Mouse (Mus musculus) thymus, adult 2 months (tissue): ENCODE data around the gene Grm4. TPM values are rescaled to one million over a fixed set of nuclear protein-coding genes. Genes with fewer than 3 reads are reported as not detected.
"Not testable (repeated sequence)": the region's sequence is repeated elsewhere in the genome, so short reads cannot be mapped to it uniquely, and the experiment has no call there.

Experiments
- DNase-seq: peaks from one replicate; pipeline ENCODE4 v3.0.0; 2021
- H3K27ac ChIP-seq: fragments of 200-500 bp; 2 replicates; pipeline ENCODE4 v1.5.1; 2012; ENCODE audit warnings: low read length, control low read depth; ENCODE audit not compliant: control insufficient read depth, insufficient read depth
- H3K27me3 ChIP-seq: fragments of 200-500 bp; 2 replicates; pipeline ENCODE4 v1.6.1; 2012; ENCODE audit warnings: mild to moderate bottlenecking, low read length, moderate library complexity, mixed read lengths; ENCODE audit not compliant: control insufficient read depth, insufficient read depth
- H3K36me3 ChIP-seq: fragments of 200-500 bp; 2 replicates; pipeline ENCODE4 v1.6.1; 2012; ENCODE audit warnings: mild to moderate bottlenecking, low read length, moderate library complexity; ENCODE audit not compliant: control insufficient read depth, insufficient read depth
- H3K4me1 ChIP-seq: fragments of 200-500 bp; replicated peaks from 2 replicates; pipeline ENCODE4 v1.6.1; 2012; ENCODE audit warnings: low read length; ENCODE audit not compliant: control insufficient read depth, insufficient read depth
- H3K4me3 ChIP-seq: fragments of 200-500 bp; 2 replicates; pipeline ENCODE4 v1.5.1; 2012; ENCODE audit warnings: mild to moderate bottlenecking, low read length, control low read depth, moderate library complexity; ENCODE audit not compliant: control insufficient read depth, insufficient read depth
- CTCF ChIP-seq: fragments of 200-500 bp; IDR thresholded peaks from 2 replicates; pipeline ENCODE4 v1.5.1; 2012; ENCODE audit warnings: mild to moderate bottlenecking, control low read depth, low read length, moderate library complexity, borderline replicate concordance; ENCODE audit not compliant: control insufficient read depth, poor library complexity, insufficient read depth; ENCODE audit errors: extremely low read depth
- POLR2A ChIP-seq: fragments of 200-500 bp; IDR thresholded peaks from 2 replicates; pipeline ENCODE4 v1.6.1; 2012; ENCODE audit warnings: mild to moderate bottlenecking, low read length, control low read depth, moderate library complexity; ENCODE audit not compliant: control insufficient read depth, poor library complexity, insufficient read depth; ENCODE audit errors: extremely low read depth
- WGBS: fragments of 180-500 bp; shearing (Covaris S2); methylation state at CpG from one replicate; pipeline ENCODE4 v1.1.7; 2018; 5-methylcytosine and 5-hydroxymethylcytosine counted together
- polyA plus RNA-seq: library from polyadenylated mRNA; depleted of rRNA; stranded (reverse); fragments of >200 nt; gene quantifications from 2 replicates; pipeline ENCODE4 v1.2.3, GENCODE M21; 2012

The Grm4 gene
- polyA plus RNA-seq, 1 experiment = 1.5 TPM

DNA sequence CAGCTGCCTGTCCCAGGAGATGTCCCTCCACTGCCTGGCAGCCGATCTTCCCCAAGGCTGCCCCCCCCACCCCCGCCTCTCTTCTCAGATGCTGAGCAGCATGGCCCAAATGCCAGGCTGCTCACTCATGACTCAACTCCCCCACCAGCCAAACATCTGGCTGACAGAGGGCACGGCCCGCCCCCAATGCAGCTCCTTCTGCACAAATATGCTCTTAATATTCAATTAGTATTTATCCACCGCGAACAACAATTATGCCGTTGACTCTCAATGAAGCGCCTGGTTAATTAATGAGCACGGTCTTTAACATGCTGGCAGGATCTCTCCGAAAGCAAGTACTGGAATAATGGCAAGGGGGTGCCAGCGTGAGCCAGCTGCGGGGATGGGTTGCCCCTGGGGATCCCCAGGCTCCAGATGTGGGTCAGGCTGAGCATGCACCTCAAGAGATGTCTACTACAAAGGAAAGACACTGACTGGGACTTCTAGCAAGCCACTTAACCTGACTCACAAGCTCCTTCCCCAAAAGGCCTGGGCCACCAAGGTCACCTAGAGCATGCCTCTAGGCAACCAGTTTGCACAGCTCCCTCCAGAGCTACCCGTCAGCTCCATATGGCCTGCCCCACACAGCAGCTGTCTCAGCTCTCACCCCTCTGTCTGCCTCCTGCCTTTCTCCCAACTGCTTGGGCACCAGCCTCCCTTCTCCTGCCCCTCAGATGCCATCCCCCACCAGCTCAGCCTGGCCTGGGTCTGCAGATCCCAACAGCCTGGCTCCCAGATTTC lies 131.8 kb downstream of the Grm4 start:
- H3K27ac ChIP-seq = no peak overlapping the region
- no peaks in the 10 kb centered on the region for H3K36me3 ChIP-seq
- TF ChIP-seq CTCF = no peak
- TF ChIP-seq POLR2A = no peak
- 98% methylated on average over 13 of the region's 13 CpGs for WGBS
- H3K4me3 ChIP-seq = no peak overlapping the region
- no peaks in the 10 kb centered on the region for H3K27me3 ChIP-seq
- no peaks in the 10 kb centered on the region for H3K4me1 ChIP-seq
- DNase-seq = no peak

DNA sequence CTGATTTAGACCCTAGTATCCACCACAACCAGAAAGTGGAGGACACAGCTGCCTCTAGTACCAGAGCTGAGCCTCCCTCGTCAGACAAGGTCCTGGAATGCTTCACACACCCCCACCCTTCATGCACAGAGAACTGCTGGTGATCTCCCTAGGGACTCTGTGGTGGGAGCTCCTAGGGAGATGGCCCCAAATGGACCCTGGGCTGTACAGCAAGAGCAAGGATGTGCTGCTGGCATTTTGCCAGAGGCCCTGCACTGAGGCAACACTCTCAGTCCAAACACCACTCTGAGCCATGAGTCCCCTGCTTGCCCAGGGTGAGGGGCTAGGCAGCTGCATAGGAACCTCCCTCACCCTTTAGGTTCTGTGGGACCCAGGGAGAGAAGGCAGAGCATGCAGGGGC lies 134.8 kb downstream of the Grm4 start:
- DNase-seq = no peak
- H3K27me3 ChIP-seq = no peaks in the 10 kb centered on the region
- no peak for TF ChIP-seq POLR2A
- TF ChIP-seq CTCF = no peak
- H3K27ac ChIP-seq = no peak overlapping the region
- H3K4me3 ChIP-seq = no peak overlapping the region
- no peaks in the 10 kb centered on the region for H3K4me1 ChIP-seq
- no peaks in the 10 kb centered on the region for H3K36me3 ChIP-seq
- 100% methylated on average over 1 of the region's 1 CpGs for WGBS

DNA sequence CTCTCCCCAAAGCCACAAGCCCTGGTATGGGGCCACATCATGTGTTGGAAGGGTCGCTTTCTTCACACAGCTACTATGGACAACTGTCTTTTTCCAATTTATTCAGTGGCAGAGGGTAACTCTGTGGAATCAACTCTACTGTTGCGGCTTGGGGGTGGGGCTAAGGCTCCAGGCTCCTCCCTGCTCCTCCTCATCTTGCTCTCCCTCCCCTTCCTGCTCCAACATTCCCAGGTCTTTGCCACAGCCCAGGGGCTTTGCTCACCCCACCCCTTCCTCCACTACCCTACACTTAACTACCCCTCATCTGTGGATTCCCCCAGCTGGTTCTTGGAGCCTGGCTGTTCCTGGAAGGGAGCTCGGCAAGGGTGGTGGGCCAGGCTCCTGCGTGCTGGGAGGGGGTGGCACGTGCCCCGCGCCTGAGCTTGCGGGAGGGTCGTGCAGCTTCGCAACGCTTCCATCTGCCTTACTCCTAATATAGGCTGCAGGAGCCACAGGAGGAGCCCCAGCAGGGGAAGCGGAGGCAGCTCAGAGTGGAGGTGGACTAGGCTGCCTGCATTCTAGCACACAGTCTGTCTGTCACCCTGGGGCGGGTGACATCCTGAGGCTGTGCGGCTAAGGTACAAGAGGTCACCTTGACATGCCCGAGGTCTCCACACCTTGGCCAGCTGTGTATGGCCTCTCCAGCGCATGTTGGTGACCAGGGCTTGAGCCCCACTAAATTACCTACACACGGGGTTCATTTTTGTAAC lies 135.5 kb downstream of the Grm4 start:
- Histone ChIP-seq H3K4me3 (no peak overlapping the region), H3K27me3 (no peaks in the 10 kb centered on the region), H3K4me1 (no peaks in the 10 kb centered on the region), H3K27ac (no peak overlapping the region), H3K36me3 (no peaks in the 10 kb centered on the region)
- TF ChIP-seq POLR2A (no peak), CTCF (no peak)
- DNase-seq = no peak
- WGBS = 96% methylated on average over 17 of the region's 17 CpGs

DNA sequence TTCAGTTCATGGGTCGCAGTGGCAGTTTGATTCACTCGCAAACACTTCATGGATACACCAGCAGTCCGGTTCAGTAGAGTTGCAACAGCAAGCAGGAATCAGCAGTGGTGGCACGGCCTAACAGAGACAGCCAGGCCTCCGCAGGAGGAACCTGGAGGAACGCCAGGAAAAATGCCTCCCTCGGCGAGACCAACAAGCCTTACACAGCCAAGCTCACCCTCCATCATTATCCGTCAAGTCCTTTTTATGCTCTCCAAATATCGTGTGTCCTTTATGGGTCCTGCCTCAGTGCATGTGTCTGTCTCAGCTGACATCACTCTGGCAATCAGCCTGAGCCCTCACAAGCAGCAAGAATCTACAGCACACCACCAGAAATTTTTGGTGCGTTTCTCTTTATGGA lies 138.3 kb downstream of the Grm4 start:
- no peaks in the 10 kb centered on the region for H3K36me3 ChIP-seq
- H3K27me3 ChIP-seq = no peaks in the 10 kb centered on the region
- no peak overlapping the region for H3K27ac ChIP-seq
- no peak overlapping the region for H3K4me3 ChIP-seq
- DNase-seq = no peak
- H3K4me1 ChIP-seq = no peaks in the 10 kb centered on the region
- no peak for TF ChIP-seq POLR2A
- TF ChIP-seq CTCF = no peak
- WGBS = 92% methylated on average over 11 of the region's 11 CpGs

- H3K4me1 ChIP-seq = not testable (repeated sequence)
- 82% methylated on average over 9 of the region's 9 CpGs for WGBS
Measured at GRCm38 (mm10) chr17:27380911-27381459, 140.2 kb downstream of the Grm4 start.

GRCm38 (mm10) chr17:27378977-27379376 lies 142.2 kb downstream of the Grm4 start:
- no peak for TF ChIP-seq POLR2A
- no peak for TF ChIP-seq CTCF
- Histone ChIP-seq H3K36me3 (no peaks in the 10 kb centered on the region), H3K4me3 (no peak overlapping the region), H3K27me3 (no peaks in the 10 kb centered on the region), H3K27ac (no peak overlapping the region), H3K4me1 (peaks cover 12% of the 10 kb centered on the region)
- no peak for DNase-seq
- 71% methylated on average over 3 of the region's 3 CpGs for WGBS

More at GRCm38 (mm10) chr17:27380911-27381459, 140.2 kb downstream of the Grm4 start:
- H3K27ac ChIP-seq, H3K4me3 ChIP-seq, H3K36me3 ChIP-seq, H3K27me3 ChIP-seq, DNase-seq: not testable (repeated sequence)

- TF ChIP-seq POLR2A = no peak
- TF ChIP-seq CTCF = no peak
- Histone ChIP-seq H3K36me3 (no peaks in the 10 kb centered on the region), H3K4me3 (no peak overlapping the region), H3K27me3 (no peaks in the 10 kb centered on the region), H3K27ac (no peak overlapping the region), H3K4me1 (peaks cover 14% of the 10 kb centered on the region)
- peak; percentile 17 for DNase-seq
- 100% methylated on average over 1 of the region's 1 CpGs for WGBS
Measured at GRCm38 (mm10) chr17:27377151-27377550, 144.1 kb downstream of the Grm4 start.
